Mouse (Mus musculus) bone marrow macrophage, adult 2 months (primary cell): ENCODE data around the gene Ddx1.

Experiments used
- CTCF ChIP-seq: IDR thresholded peaks from 2 replicates; pipeline ENCODE4 v1.5.1; 2012; ENCODE audit warnings: low read depth, mild to moderate bottlenecking, low read length, moderate library complexity
- POLR2A ChIP-seq: IDR thresholded peaks from 2 replicates; pipeline ENCODE4 v1.6.1; 2012; ENCODE audit warnings: mild to moderate bottlenecking, low read depth, low read length, borderline replicate concordance

DNA sequence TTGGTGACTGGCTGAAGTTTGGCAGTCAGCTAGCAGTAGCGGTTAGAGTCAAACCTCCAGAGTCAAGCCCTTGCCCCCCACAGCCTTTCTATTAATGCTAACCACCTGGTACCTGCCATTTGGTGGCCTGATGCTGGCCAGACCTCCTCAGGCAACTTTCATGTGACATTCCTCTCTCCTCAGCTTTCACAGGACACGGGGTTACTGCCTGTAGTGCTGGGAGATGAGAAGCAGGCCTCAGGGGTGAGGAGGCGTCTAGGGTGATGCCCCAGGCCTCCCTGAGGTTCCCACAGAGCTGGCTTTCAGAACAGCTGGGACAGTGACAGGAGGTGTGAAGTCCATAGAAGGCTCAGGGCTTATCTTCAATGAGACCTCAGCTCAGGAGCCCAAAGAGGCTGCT lies 50.9 kb downstream of the Ddx1 start:
- TF ChIP-seq POLR2A, result no peak
- TF ChIP-seq CTCF, result no peak
